Comparison of ENCODE assay signal across 7 mouse cellular contexts in the genomic region with DNA sequence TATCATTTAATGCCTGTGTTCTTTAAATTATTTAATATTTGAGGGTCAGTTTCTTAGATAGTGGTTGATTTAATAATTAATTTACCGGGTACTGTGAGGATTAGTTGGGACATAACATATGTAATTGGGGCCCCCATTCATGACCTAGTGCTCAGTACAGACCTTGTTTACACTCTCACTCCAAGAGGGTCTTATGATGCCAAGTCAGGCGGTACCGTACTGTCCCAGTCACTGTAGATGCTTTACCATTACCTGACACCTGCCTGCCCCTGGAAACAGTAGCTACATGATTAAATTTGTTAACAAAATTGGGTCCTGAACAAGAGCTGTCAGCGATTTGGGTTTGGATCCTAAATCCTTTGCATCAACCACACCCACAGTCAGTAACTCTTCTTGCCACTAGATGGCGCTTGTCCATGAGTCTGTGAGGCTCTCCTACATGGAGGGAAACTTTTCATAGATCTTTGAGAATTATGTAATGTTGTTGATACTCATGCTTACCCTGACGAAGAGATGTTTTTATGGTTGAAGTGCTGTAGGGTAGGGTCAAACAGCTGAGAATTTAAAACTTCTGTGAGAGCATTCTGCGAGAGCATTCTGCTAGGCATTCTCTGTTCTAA. TPM values are rescaled to one million over a fixed set of nuclear protein-coding genes. Genes with fewer than 3 reads are reported as not detected.
DNase-seq lines count a peak whose midpoint lies in the region; ATAC-seq lines count a peak whose summit lies in the region.

No protein-coding gene starts in this region.

- peak; percentile 70 for ATAC-seq in activated CD4-positive, CD25-positive, alpha-beta regulatory T cell, adult 4 months

- DNase-seq in cerebellum, postnatal 10 days, result peak; percentile 79 to 83
- DNase-seq in frontal cortex, adult 2 months (ENCODE audit: extremely low spot score in 1 of 2, low spot score in 1 of 2), result peak; percentile 62 to 85
- DNase-seq in hindlimb bud, embryonic 11.5 days (ENCODE audit: extremely low spot score, low read depth, low spot score), result peak; percentile 31
- peak; percentile 26 to 56 for DNase-seq in layer of hippocampus, postnatal 25 days (ENCODE audit: extremely low spot score in 1 of 2, low spot score in 1 of 2)
- DNase-seq in lung, postnatal 10 days, result peak; percentile 75
- DNase-seq in right cerebral cortex, adult 18-20 months, result peak; percentile 76

RNA-seq across cellular contexts. Expression of a gene that starts 33.2 kb away (rescaled TPM):
- 1 to 10 TPM; 4.2 to 4.6 TPM for polyA plus RNA-seq in activated CD4-positive, CD25-positive, alpha-beta regulatory T cell, adult 4 months (2017; shearing (Covaris generic))
- polyA plus RNA-seq in frontal cortex, adult 2 months (2012; rRNA removed), result 27.1 and 28.4 TPM in 2 replicates
- 10 to 100 TPM; 38.9 to 50.3 TPM for total RNA-seq in layer of hippocampus, postnatal 25 days (2021)

Comparison
In these comparisons a context has a peak if more than half of its experiments do, and no peak if none do; other contexts are left out.
1. Peak in every context shown above with its lines: DNase-seq and ATAC-seq.
2. DNase-seq: peak in every context shown above with its lines; median percentile 81 in cerebellum, postnatal 10 days; 76 in right cerebral cortex, adult 18-20 months; 75 in lung, postnatal 10 days; 74 in frontal cortex, adult 2 months; 41 in layer of hippocampus, postnatal 25 days; 31 in hindlimb bud, embryonic 11.5 days.